Mouse (Mus musculus): ENCODE data around the gene Ccdc138. TPM values are rescaled to one million over a fixed set of nuclear protein-coding genes. Genes with fewer than 3 reads are reported as not detected.
A peak's percentile ranks its signal among the peaks of the same experiment; 100 is the strongest.

The Ccdc138 gene
- total RNA-seq, 2 experiments from 2014 or later = 6.2 to 7.8 TPM

GRCm38 (mm10) chr10:58560521-58560920 is 62.8 kb downstream of the Ccdc138 start:
- DNase-seq (ENCODE audit: low spot score in 2 of 2) = no peak

- DNase-seq (ENCODE audit: low spot score in 2 of 2) = no peak
Measured at GRCm38 (mm10) chr10:58585427-58586223, 87.9 kb downstream of the Ccdc138 start.

- DNase-seq (ENCODE audit: low spot score in 2 of 2) = no peak
Measured at GRCm38 (mm10) chr10:58594486-58594885, 96.7 kb downstream of the Ccdc138 start.

- no peak for DNase-seq (ENCODE audit: low spot score in 2 of 2)
Measured at GRCm38 (mm10) chr10:58595197-58595596, 97.4 kb downstream of the Ccdc138 start.

- no peak for DNase-seq (ENCODE audit: low spot score in 2 of 2)
Measured at GRCm38 (mm10) chr10:58595821-58596220, 98.1 kb downstream of the Ccdc138 start.

GRCm38 (mm10) chr10:58600151-58600550 is 102.4 kb downstream of the Ccdc138 start:
- no peak for DNase-seq (ENCODE audit: low spot score in 2 of 2)

GRCm38 (mm10) chr10:58600983-58601382 is 103.2 kb downstream of the Ccdc138 start:
- DNase-seq (ENCODE audit: low spot score in 2 of 2) = no peak

GRCm38 (mm10) chr10:58601431-58601901 is 103.7 kb downstream of the Ccdc138 start:
- peak; percentile 66 to 74 for DNase-seq (ENCODE audit: low spot score in 2 of 2)

- no peak for DNase-seq (ENCODE audit: low spot score in 2 of 2)
Measured at GRCm38 (mm10) chr10:58601946-58602345, 104.2 kb downstream of the Ccdc138 start.

- peak; percentile 43 to 55 for DNase-seq (ENCODE audit: low spot score in 2 of 2)
Measured at GRCm38 (mm10) chr10:58604779-58605178, 107.0 kb downstream of the Ccdc138 start.

- no peak for DNase-seq (ENCODE audit: low spot score in 2 of 2)
Measured at GRCm38 (mm10) chr10:58606356-58606755, 108.6 kb downstream of the Ccdc138 start.

- no peak for DNase-seq (ENCODE audit: low spot score in 2 of 2)
Measured at GRCm38 (mm10) chr10:58608858-58609257, 111.1 kb downstream of the Ccdc138 start.

GRCm38 (mm10) chr10:58610484-58611261 is 112.9 kb downstream of the Ccdc138 start:
- no peak for DNase-seq (ENCODE audit: low spot score in 2 of 2)

- DNase-seq (ENCODE audit: low spot score in 2 of 2) = no peak
Measured at GRCm38 (mm10) chr10:58614601-58615000, 116.9 kb downstream of the Ccdc138 start.

- no peak for DNase-seq (ENCODE audit: low spot score in 2 of 2)
Measured at GRCm38 (mm10) chr10:58616565-58616964, 118.8 kb downstream of the Ccdc138 start.

GRCm38 (mm10) chr10:58618501-58619216 is 120.9 kb downstream of the Ccdc138 start:
- no peak for DNase-seq (ENCODE audit: low spot score in 2 of 2)

GRCm38 (mm10) chr10:58619266-58619665 is 121.5 kb downstream of the Ccdc138 start:
- no peak for DNase-seq (ENCODE audit: low spot score in 2 of 2)

- no peak for DNase-seq (ENCODE audit: low spot score in 2 of 2)
Measured at GRCm38 (mm10) chr10:58624848-58625711, 127.3 kb downstream of the Ccdc138 start.
